Mouse (Mus musculus): ENCODE measurements around the gene Cox6a2.

The Cox6a2 gene

GRCm38 (mm10) chr7:128206152-128206551, at the start of gene Cox6a2:
Cox6a2 (minus strand) TSS chr7:128206387.
- DNase-seq, result no peak

- no peak for DNase-seq
These were observed 49.6 kb upstream of the Cox6a2 start for GRCm38 (mm10) chr7:128255757-128256156.

- DNase-seq, result no peak
These were observed 48.8 kb upstream of the Cox6a2 start for GRCm38 (mm10) chr7:128254978-128255377.

GRCm38 (mm10) chr7:128252609-128253008, 46.4 kb upstream of the Cox6a2 start:
- DNase-seq, result no peak

GRCm38 (mm10) chr7:128251946-128252345, 45.8 kb upstream of the Cox6a2 start:
- no peak for DNase-seq

GRCm38 (mm10) chr7:128249998-128250397, 43.8 kb upstream of the Cox6a2 start:
- DNase-seq, result no peak

GRCm38 (mm10) chr7:128248081-128249042, 42.2 kb upstream of the Cox6a2 start:
- no peak for DNase-seq

GRCm38 (mm10) chr7:128247443-128247842, 41.3 kb upstream of the Cox6a2 start:
- DNase-seq, result peak; percentile 84

GRCm38 (mm10) chr7:128246496-128247391, 40.6 kb upstream of the Cox6a2 start, which contains the start of gene Tgfb1i1:
Tgfb1i1 (plus strand) TSS chr7:128246812.
- peak; percentile 47 for DNase-seq

- no peak for DNase-seq
These were observed 39.4 kb upstream of the Cox6a2 start for GRCm38 (mm10) chr7:128245547-128245946.

- no peak for DNase-seq
These were observed 38.3 kb upstream of the Cox6a2 start for GRCm38 (mm10) chr7:128244410-128245025.

GRCm38 (mm10) chr7:128243921-128244320, 37.7 kb upstream of the Cox6a2 start:
- DNase-seq, result no peak

- no peak for DNase-seq
These were observed 36.1 kb upstream of the Cox6a2 start for GRCm38 (mm10) chr7:128242331-128242730.

- DNase-seq, result peak; percentile 21
These were observed 34.1 kb upstream of the Cox6a2 start for GRCm38 (mm10) chr7:128240131-128240784.

- DNase-seq, result peak; percentile 21
These were observed 32.8 kb upstream of the Cox6a2 start for GRCm38 (mm10) chr7:128238991-128239390.

- DNase-seq, result peak; percentile 100
These were observed 32.0 kb upstream of the Cox6a2 start, which contains the start of gene 9130023H24Rik for GRCm38 (mm10) chr7:128237927-128238778. 9130023H24Rik (minus strand) TSS chr7:128238031.

GRCm38 (mm10) chr7:128237593-128237926, 31.4 kb upstream of the Cox6a2 start:
- no peak for DNase-seq

GRCm38 (mm10) chr7:128236856-128237592, 30.8 kb upstream of the Cox6a2 start, which contains the start of gene Armc5:
Armc5 (plus strand) TSS chr7:128237342.
- DNase-seq, result peak; percentile 93

- DNase-seq, result no peak
These were observed 30.2 kb upstream of the Cox6a2 start for GRCm38 (mm10) chr7:128236426-128236825.

- DNase-seq, result peak; percentile 35
These were observed 29.3 kb upstream of the Cox6a2 start for GRCm38 (mm10) chr7:128235481-128235880.

Data from kidney, adult 18-20 months (tissue).